Mouse (Mus musculus) monocyte, adult 5-6 weeks (primary cell): ENCODE measurements around the gene Clec4f. TPM values are rescaled to one million over a fixed set of nuclear protein-coding genes. Genes with fewer than 3 reads are reported as not detected.
A peak's percentile ranks its signal among the peaks of the same experiment; 100 is the strongest.

Experiments used
- ATAC-seq: fragments of 153-309, 156-312 bp; replicated peaks from 2 replicates; pipeline ENCODE4 v1.8.0; 2017; ENCODE audit warnings: mild to moderate bottlenecking; ENCODE audit not compliant: low TSS enrichment, insufficient number of reproducible peaks, severe bottlenecking, poor library complexity, low FRiP score
- total RNA-seq: library from RNA; stranded (forward); fragments of 200-1000, 200-491, 200-594 nt; gene quantifications from 3 replicates; pipeline ENCODE4 v1.2.3, GENCODE M21; 2017

Clec4f gene
- total RNA-seq: not detected in 3 replicates

GRCm38 (mm10) chr6:83656087-83656486 is at the start of gene Clec4f:
Clec4f (minus strand) TSS chr6:83656187.
- ATAC-seq: no peak

DNA sequence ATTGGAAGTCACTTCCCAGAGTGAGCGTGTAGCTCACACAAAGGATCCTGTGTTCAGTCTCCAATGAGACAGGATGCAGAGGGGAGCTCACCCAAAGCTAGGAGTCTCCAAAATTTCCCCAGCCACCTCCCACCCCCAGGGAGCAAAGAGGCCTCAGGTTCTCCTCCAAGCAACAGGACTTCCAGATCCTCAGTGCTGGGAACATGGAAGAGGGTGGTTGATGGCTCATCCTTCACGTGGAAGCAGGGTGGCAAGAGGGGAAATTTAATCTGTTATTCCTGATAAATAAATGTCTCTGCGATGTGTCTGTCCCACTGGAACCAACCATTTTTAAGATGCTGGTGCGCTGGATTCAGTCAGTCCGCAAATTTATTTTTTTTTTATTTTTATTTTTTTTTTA is 48.7 kb upstream of the Clec4f start:
- ATAC-seq: no peak

DNA sequence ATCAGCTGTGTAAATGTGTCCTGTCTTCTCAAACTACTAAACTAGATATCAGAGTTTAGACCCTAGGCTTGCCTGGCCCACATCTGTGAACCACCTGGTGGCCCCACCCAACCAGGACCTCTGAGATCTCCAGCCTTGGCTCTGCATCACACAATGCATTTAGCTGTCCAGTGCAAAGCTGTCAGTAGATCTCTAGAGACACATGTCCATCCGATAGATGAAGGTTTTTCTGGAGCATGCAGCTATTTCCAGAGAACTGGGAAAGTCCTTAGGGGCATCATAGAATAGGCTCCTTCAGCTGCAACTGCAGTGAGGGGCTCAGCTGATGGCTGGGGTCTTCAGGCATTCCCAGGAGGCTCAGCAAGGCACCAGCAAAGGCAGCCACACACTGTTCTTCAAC is 48.3 kb upstream of the Clec4f start:
- no peak for ATAC-seq

DNA sequence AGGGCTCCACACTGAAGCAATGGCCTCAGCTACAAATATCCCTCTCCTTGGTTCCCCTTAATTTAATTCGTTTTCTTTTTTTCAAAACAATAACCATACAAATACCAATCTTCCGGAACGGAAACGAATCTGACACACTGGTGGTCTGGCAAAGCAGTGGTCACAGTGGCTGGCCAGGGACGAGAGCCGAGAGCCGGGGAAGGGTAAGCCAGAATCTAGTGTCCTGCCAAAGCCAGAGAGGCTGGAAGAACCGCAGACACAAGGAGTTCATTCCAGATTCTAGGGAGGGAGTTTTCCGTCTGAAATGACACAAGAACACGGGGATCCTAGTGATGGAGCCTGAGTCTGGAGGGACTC is 47.7 kb upstream of the Clec4f start:
- no peak for ATAC-seq

- ATAC-seq: no peak
These were observed 47.2 kb upstream of the Clec4f start for GRCm38 (mm10) chr6:83703000-83703721.

DNA sequence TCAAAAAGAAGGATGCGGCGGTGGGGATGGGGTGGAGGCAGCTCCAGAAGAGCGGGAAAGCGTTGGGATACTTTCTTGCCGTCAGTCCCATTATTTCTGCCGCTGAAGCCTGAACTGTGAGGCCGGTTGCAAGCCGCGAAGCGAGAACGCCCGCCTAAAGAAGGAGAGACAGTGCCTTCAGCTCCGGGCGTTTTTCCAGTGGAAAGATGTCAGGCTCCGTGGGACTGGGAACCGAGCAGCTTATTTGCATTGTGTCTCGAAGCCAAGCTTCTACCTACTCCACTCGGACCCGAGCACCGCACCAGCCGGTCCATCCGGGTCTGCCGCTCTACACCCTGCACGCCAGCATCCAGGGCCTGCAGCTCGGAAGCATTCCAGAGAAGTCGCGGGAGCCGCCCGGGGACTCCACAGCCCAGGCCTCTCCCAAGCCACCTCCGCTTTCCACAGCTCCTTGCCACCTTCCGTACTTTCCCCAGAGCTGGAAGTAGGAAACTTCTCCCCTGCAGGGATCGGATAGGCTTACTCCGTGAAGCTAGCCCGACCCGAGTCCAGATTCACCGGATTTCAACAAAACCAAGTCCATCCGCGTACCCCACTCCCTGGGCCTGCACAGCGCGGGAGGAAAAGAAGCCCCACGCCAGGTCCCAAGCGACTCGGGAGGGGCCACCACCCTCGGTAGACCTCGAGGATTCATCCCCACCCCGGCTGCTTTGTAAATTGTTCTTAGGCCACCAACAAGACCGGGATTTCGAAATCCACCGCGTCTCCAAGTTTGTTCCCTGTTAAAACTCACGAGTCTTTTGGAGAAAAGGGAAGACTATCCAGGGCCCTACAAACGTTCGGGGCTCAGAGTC is 46.4 kb upstream of the Clec4f start:
- ATAC-seq: no peak

GRCm38 (mm10) chr6:83701001-83701400 is 45.0 kb upstream of the Clec4f start:
- no peak for ATAC-seq

DNA sequence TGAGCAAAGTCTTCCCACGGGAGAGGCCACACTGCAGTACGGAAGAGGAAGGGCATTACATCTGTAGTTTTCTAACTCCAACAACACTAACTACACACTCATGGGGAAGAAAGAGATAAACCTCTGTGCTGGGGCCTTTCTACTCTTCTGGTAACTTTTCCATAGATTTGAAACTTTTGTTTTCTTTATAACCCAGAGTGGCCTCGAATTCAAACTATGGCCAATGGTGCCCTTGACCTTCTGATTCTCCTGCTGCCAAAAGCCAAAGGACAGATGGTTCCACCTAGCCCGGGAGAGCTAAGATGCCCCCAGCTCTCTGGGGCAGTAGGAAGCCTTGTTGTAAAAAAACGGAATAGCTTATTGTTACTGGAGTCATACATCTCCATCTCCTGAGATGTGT is 44.0 kb upstream of the Clec4f start:
- ATAC-seq: no peak

DNA sequence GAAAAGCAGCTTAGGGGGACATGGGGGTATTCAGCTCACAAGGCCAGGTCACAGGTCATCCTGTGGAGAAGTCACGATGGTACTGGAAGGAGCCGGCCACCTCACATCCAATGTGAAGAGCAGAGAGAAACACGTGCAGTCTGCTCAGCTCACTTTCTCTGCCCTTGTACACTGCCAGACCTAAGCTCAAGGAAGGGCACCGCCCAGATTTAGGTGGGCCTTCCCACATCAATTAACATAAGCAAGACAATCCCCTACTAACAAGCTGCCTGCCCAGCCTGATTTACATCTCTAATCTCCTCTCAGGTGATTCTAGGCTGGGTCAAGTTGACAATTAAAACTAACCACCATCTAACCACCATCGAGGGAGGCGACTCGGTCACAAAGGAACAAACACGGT is 41.9 kb upstream of the Clec4f start:
- no peak for ATAC-seq

- no peak for ATAC-seq
These were observed 40.7 kb upstream of the Clec4f start for GRCm38 (mm10) chr6:83696684-83697083.

GRCm38 (mm10) chr6:83695731-83696130 is 39.7 kb upstream of the Clec4f start:
- ATAC-seq: no peak

GRCm38 (mm10) chr6:83693835-83694234 is 37.8 kb upstream of the Clec4f start:
- ATAC-seq: no peak

DNA sequence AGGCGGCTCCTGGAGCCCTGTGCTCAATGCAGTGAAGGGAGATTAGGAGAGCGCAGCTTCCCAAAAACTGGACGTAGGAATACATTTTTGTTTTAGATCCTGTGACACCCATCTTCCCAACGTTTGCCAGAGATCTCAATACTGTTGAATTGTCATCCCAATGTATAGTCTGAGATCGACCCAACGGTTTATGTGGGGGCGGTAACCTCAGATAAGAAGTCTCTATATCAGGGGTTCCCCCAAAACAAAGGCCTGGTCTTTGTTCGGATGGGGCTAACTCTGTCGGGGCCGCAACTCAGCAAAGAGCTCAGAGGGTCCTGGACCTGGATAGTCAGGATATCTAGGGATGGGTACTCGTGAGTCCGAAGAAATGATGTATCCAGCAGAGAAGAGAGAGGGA is 37.0 kb upstream of the Clec4f start:
- no peak for ATAC-seq

DNA sequence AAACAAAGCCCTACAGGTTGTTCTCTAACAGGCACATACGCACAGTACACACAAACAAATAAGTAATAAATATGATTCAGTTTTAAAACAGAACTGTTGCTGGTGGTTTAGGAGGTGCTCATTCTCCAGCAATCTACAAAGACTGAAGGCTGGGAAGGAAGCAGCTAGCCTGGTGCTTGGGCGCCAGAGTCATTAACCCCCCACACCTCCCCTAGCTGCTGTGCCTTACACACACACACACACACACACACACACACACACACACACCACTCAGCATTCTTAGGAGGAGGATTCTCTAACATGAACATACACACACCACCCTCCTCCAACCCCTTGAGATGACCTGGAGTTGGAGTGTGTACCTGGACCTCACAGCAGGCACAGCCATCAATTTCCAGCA is 34.9 kb upstream of the Clec4f start:
- no peak for ATAC-seq

DNA sequence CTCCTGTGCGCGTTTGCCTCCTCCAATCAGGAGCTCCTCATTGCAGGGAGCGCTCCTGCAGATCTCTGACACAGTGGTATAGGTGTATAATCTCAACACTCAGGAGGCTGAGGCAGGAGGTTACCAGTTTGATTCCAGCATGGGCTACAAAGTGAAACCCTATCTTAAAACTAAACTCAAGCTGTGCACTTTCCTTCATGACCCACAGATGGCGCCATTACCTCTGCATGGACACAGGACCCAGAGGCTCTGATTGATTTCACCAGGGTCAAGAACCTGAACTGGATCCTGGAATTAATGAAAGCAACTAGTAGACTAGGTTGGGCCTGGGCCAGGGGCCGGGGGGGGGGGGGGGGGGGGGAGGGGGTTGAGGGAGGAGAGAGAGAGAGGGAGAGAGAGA is 34.3 kb upstream of the Clec4f start:
- ATAC-seq: 0 out of 2 replicates have a peak, but pooled peaks have one; percentile 48

DNA sequence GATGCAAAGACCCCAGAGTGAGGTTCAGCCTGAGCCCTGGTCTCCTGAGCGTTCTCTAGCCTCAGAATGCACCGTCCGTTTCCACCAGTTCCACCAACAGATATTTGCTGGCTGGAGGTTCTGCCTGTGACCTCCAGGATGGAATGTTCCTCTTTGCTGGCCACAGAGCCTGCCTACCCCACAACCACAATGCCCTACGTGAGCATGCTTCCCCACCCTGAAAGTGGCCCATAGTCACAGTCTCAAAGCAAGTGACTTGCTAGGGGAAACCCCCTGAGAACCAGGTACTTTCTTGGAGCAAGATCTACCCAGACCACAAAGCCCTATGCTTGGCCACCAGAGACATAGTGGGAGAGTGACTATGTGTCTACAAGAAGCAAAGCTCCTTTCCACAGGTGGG is 33.4 kb upstream of the Clec4f start:
- ATAC-seq: no peak

DNA sequence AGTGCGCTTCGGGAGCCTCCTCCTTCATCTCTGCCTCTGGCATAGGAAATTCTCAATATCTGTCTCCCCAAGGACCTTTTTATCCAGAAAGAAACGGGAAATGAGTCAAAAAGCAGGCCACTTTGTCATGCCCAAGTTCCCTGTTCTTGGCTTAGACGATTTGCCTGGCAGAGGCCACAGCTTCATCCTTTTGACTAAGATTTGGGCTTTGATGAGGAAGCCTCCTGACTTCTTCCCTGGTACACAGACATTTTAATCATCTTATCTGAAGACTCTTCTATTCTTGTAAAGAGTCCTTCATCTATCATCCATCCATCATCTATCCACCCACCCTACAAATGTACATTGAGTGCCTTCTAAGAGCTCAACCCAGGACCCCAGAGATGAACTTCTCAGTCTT is 21.8 kb upstream of the Clec4f start, which contains the start of gene Cd207:
Cd207 (minus strand) TSS at position 101 of the 400 bp plus-strand sequence.
- ATAC-seq: no peak

DNA sequence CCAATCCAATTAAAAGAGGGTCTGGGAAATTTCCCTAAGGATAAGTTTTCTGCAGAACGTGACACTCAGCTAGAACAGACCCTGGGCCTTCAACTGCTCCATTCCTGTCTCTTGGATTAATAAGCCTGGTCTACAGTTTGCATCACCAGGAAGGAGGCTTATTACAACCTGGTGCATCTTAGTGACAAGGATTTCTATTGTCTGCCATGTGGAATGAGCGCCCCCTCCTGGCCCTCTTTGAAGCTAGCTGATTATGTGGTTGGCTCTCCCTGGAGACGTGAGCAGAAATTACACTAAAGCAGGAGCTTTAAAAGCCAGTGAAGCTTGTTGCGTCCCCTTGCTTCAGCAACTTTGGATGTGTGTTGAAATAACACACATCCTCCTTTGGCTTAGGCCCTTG is 17.4 kb upstream of the Clec4f start:
- no peak for ATAC-seq

- ATAC-seq: no peak
These were observed 9.0 kb upstream of the Clec4f start for GRCm38 (mm10) chr6:83665009-83665408.

- ATAC-seq: no peak
These were observed 4.8 kb upstream of the Clec4f start for GRCm38 (mm10) chr6:83660821-83661220.
